Mouse (Mus musculus) ES-E14 (cell line): ENCODE measurements around the gene Btn2a2.

Experiments used
- CHD2 ChIP-seq: IDR thresholded peaks from 2 replicates; pipeline ENCODE4 v1.6.1; 2014; ENCODE audit warnings: mild to moderate bottlenecking, low read depth, low read length, inconsistent platforms
- HCFC1 ChIP-seq: IDR thresholded peaks from 2 replicates; pipeline ENCODE4 v1.6.1; 2012; ENCODE audit warnings: low read length, inconsistent platforms, borderline replicate concordance; ENCODE audit not compliant: insufficient read depth
- MAFK ChIP-seq: IDR thresholded peaks from 2 replicates; pipeline ENCODE4 v1.6.1; 2014; ENCODE audit warnings: mild to moderate bottlenecking, low read depth, low read length, inconsistent platforms; ENCODE audit not compliant: insufficient read depth
- ZC3H11A ChIP-seq: IDR thresholded peaks from 2 replicates; pipeline ENCODE4 v1.6.1; 2012; ENCODE audit warnings: low read depth, mild to moderate bottlenecking, inconsistent platforms, low read length, borderline replicate concordance
- ZNF384 ChIP-seq: IDR thresholded peaks from 2 replicates; pipeline ENCODE4 v1.6.1; 2012; ENCODE audit warnings: low read depth, low read length, inconsistent platforms

DNA sequence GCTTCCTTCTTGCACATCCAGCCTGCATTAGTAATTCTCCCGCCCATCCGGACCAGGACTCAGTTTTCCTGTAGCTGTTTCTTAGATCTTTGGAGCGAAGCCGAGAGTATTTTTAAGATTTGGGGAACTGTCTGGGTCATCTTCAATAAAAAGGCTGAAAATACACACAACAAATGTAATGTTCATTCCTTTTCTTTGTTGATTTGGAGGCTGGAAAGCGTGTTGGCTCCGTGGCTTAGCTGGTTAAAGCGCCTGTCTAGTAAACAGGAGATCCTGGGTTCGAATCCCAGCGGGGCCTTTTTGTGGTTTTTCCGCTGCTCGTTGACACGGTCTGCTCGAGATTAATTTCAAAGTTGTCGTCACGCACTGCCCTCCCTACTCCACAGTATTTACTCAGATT lies 38.3 kb downstream of the Btn2a2 start:
- TF ChIP-seq ZC3H11A (no peak), HCFC1 (no peak), CHD2 (no peak), MAFK (peak; percentile 94), ZNF384 (no peak)
